Mouse (Mus musculus) urinary bladder, adult 2 months (tissue): ENCODE results near the gene Celsr3. TPM values are rescaled to one million over a fixed set of nuclear protein-coding genes. Genes with fewer than 3 reads are reported as not detected.

Experiments
- DNase-seq: peaks from one replicate; pipeline ENCODE4 v3.0.0; 2022; ENCODE audit warnings: low spot score
- polyA plus RNA-seq: library from polyadenylated mRNA; depleted of rRNA; stranded (reverse); fragments of >200 nt; gene quantifications from 2 replicates; pipeline ENCODE4 v1.2.3, GENCODE M21; 2012; rRNA removed

The Celsr3 gene
- polyA plus RNA-seq, 1 experiment: 0.23 TPM

GRCm38 (mm10) chr9:108854241-108854696 is 28.1 kb downstream of the Celsr3 start:
- DNase-seq: peak; percentile 73

- DNase-seq: no peak
Measured at GRCm38 (mm10) chr9:108855335-108855734, 29.2 kb downstream of the Celsr3 start.

GRCm38 (mm10) chr9:108858792-108859527 is 32.8 kb downstream of the Celsr3 start:
- DNase-seq: no peak

Other genes starting within 250 kb of the Celsr3 start
- gene Wdr6, start 247.6 kb upstream of the Celsr3 start, polyA plus RNA-seq: 48.9 and 59.1 TPM in 2 replicates
- 21.6 and 21.7 TPM in 2 replicates for gene P4htm, start 228.7 kb upstream of the Celsr3 start, polyA plus RNA-seq
- gene Arih2, start 176.9 kb upstream of the Celsr3 start, polyA plus RNA-seq: 41.1 and 46.2 TPM in 2 replicates
- 28.1 and 29.4 TPM in 2 replicates for gene Slc25a20, start 164.2 kb upstream of the Celsr3 start, polyA plus RNA-seq
- 24.5 and 31.8 TPM in 2 replicates for gene Prkar2a, start 137.0 kb upstream of the Celsr3 start, polyA plus RNA-seq
- gene Ip6k2, start 42.5 kb upstream of the Celsr3 start, polyA plus RNA-seq: 77.3 and 97.8 TPM in 2 replicates
- gene Nckipsd, start 18.0 kb upstream of the Celsr3 start, polyA plus RNA-seq: 10.2 and 11.7 TPM in 2 replicates
- gene Slc26a6, start 27.0 kb downstream of the Celsr3 start, polyA plus RNA-seq: 9.7 and 9.8 TPM in 2 replicates
- not detected in 2 replicates for gene Tmem89, start 88.3 kb downstream of the Celsr3 start, polyA plus RNA-seq
- 278 and 302 TPM in 2 replicates for gene Uqcrc1, start 110.3 kb downstream of the Celsr3 start, polyA plus RNA-seq
- 3.3 and 4.7 TPM in 2 replicates for gene Col7a1, start 127.3 kb downstream of the Celsr3 start, polyA plus RNA-seq
- gene Ucn2, start 159.7 kb downstream of the Celsr3 start, polyA plus RNA-seq: 0.43 and 0.51 TPM in 2 replicates
- gene Pfkfb4, start 165.5 kb downstream of the Celsr3 start, polyA plus RNA-seq: 16.3 and 19.4 TPM in 2 replicates
- gene Shisa5, start 212.2 kb downstream of the Celsr3 start, polyA plus RNA-seq: 201 and 202 TPM in 2 replicates
- 37.3 and 41.4 TPM in 2 replicates for gene Trex1, start 233.4 kb downstream of the Celsr3 start, polyA plus RNA-seq
- gene Atrip, start 247.8 kb downstream of the Celsr3 start, polyA plus RNA-seq: 17.1 and 17.6 TPM in 2 replicates